Mouse (Mus musculus) hindbrain, postnatal 0 days (tissue): Measurements from ENCODE around the gene Cpeb1. TPM values are rescaled to one million over a fixed set of nuclear protein-coding genes. Genes with fewer than 3 reads are reported as not detected.

Experiments used
- ATAC-seq: fragments of 200-750 bp; cut with Nextera tagmentation; 2 replicates; pipeline ENCODE4 v1.8.0; 2017; ENCODE audit warnings: mild to moderate bottlenecking, moderate TSS enrichment, moderate library complexity
- DNase-seq: peaks from one replicate; pipeline ENCODE4 v3.0.0-alpha.2; 2015; ENCODE audit warnings: low spot score
- H3K27ac ChIP-seq: fragments of 300-500 bp; sonication (generic); 2 replicates; pipeline ENCODE4 v1.5.1; 2014; ENCODE audit warnings: mild to moderate bottlenecking
- H3K27me3 ChIP-seq: fragments of 300-500 bp; sonication (generic); 2 replicates; pipeline ENCODE4 v1.6.1; 2014; ENCODE audit warnings: low read length, mixed read lengths; ENCODE audit not compliant: insufficient read depth
- H3K36me3 ChIP-seq: fragments of 300-500 bp; sonication (generic); 2 replicates; pipeline ENCODE4 v1.6.1; 2014; ENCODE audit warnings: low read length, mixed read lengths; ENCODE audit not compliant: insufficient read depth
- H3K4me1 ChIP-seq: fragments of 300-500 bp; sonication (generic); 2 replicates; pipeline ENCODE4 v1.6.1; 2014; ENCODE audit warnings: antibody characterized with exemption, low read length, mixed read lengths; ENCODE audit not compliant: insufficient read depth
- H3K4me2 ChIP-seq: fragments of 300-500 bp; sonication (generic); 2 replicates; pipeline ENCODE4 v1.6.1; 2014; ENCODE audit warnings: low read depth, mild to moderate bottlenecking, low read length, moderate library complexity, mixed read lengths
- H3K4me3 ChIP-seq: fragments of 300-500 bp; sonication (generic); 2 replicates; pipeline ENCODE4 v1.5.1; 2014; ENCODE audit warnings: low read length
- H3K9ac ChIP-seq: fragments of 300-500 bp; sonication (generic); replicated peaks from 2 replicates; pipeline ENCODE4 v1.6.1; 2014; ENCODE audit warnings: mild to moderate bottlenecking, low read length, moderate library complexity, mixed read lengths
- H3K9me3 ChIP-seq: fragments of 300-500 bp; sonication (generic); 2 replicates; pipeline ENCODE4 v1.6.1; 2016; ENCODE audit warnings: low read length, mixed read lengths
- CTCF ChIP-seq: IDR thresholded peaks from 2 replicates; pipeline ENCODE4 v1.5.1; 2016; ENCODE audit warnings: antibody characterized with exemption, control low read depth, low read depth
- WGBS: fragments of 180-500 bp; shearing (Covaris S2); extraction: QIAGEN DNeasy Blood & Tissue Kit; methylation state at CpG from one replicate; pipeline ENCODE4 v1.1.7; 2014; 5-methylcytosine and 5-hydroxymethylcytosine counted together
- polyA plus RNA-seq: library from polyadenylated mRNA; unstranded; fragments of >200 nt; fragmentation: Nextera tagmentation; extraction: Ambion mirVana; gene quantifications from 2 replicates; pipeline ENCODE4 v1.2.1, GENCODE M21; 2015
- total RNA-seq: library from RNA; depleted of rRNA; stranded (reverse); fragments of >200 nt; gene quantifications from 2 replicates; pipeline ENCODE4 v1.2.3, GENCODE M21; 2014; rRNA removed

Cpeb1 gene
- total and polyA plus RNA-seq, 2 experiments from 2014 or later: 7.7 to 8.7 TPM

DNA sequence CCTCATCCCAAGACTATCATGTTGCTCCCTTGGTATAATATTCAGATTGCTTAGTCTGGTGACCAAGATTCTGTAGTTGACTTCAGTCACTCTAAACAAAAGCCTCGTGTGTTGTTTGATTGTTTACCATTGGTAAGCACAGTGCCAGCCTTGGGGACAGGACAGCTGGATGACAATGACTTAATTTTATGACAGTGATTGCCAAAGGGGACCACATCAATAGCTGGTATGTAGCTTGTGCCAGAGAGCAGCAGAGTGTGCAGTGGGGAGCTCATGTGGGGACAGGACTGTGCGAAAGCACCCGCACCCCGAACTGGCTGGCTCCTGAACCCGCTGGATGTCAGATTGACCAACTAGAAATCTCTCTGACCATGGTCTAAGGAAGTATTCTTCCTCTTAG is 150.6 kb downstream of the Cpeb1 start:
- Histone ChIP-seq H3K4me1 (no peaks in the 10 kb centered on the region), H3K27me3 (no peaks in the 10 kb centered on the region), H3K9me3 (no peaks in the 10 kb centered on the region), H3K27ac (no peak overlapping the region), H3K36me3 (no peaks in the 10 kb centered on the region), H3K9ac (no peak overlapping the region), H3K4me3 (no peak overlapping the region), H3K4me2 (no peak overlapping the region)
- TF ChIP-seq CTCF: no peak
- WGBS: 86% methylated on average over 5 of the region's 5 CpGs
- DNase-seq: no peak
- ATAC-seq: no peak

DNA sequence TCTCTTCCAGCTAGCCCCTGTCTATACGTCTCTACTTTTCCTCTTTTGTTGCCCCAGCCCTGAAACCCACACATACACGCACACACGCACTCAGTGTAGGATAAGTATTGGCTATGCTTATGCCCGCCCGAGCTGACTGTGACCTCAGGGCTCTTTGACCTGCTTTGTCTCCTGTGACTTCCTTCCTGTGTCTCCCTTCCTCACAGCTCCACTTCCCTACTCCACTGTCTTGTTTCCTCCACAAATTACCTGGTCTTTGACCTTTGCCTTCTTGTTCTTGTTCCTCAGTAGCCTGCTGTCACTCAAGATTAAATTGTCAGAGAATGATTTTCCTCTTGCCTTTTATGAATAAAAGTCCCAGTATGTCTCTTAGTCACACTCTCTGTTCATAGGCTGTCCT is 151.2 kb downstream of the Cpeb1 start:
- WGBS: 86% methylated on average over 5 of the region's 5 CpGs
- no peak overlapping the region for H3K9ac ChIP-seq
- H3K27me3 ChIP-seq: no peaks in the 10 kb centered on the region
- H3K4me2 ChIP-seq: no peak overlapping the region
- ATAC-seq (no peak), DNase-seq (no peak)
- H3K4me3 ChIP-seq: no peak overlapping the region
- no peak overlapping the region for H3K27ac ChIP-seq
- no peaks in the 10 kb centered on the region for H3K9me3 ChIP-seq
- no peaks in the 10 kb centered on the region for H3K4me1 ChIP-seq
- no peak for TF ChIP-seq CTCF
- H3K36me3 ChIP-seq: no peaks in the 10 kb centered on the region

GRCm38 (mm10) chr7:81303682-81304081 is 151.6 kb downstream of the Cpeb1 start:
- Histone ChIP-seq H3K36me3 (no peaks in the 10 kb centered on the region), H3K4me3 (no peak overlapping the region), H3K9me3 (no peaks in the 10 kb centered on the region), H3K4me2 (no peak overlapping the region), H3K4me1 (no peaks in the 10 kb centered on the region), H3K27me3 (no peaks in the 10 kb centered on the region), H3K9ac (no peak overlapping the region), H3K27ac (no peak overlapping the region)
- no peak for ATAC-seq
- DNase-seq: no peak
- TF ChIP-seq CTCF: peak; percentile 39
- 94% methylated on average over 2 of the region's 2 CpGs for WGBS

DNA sequence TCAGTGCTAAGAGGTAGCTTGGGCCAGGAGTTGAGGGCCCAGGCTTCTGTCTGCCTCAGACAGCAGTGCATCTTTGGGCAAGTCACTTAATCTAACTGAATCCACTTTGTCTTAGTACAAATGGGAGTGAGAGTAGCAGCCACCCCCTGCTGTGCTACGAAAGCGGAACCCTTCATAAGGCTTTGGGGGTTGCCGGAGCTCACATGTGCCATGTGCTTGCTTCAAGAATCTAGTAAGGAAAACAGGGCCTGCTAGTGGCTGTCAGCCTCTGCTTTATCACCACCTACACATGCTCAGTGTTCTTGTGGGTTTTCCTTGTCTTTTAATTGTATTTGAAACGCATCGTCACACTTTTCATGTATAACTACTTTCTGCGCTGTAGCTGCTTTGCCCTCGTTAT is 153.9 kb downstream of the Cpeb1 start:
- no peak overlapping the region for H3K4me3 ChIP-seq
- H3K27ac ChIP-seq: no peak overlapping the region
- peak; percentile 8 for DNase-seq
- H3K9me3 ChIP-seq: no peaks in the 10 kb centered on the region
- no peak overlapping the region for H3K4me2 ChIP-seq
- no peaks in the 10 kb centered on the region for H3K4me1 ChIP-seq
- H3K36me3 ChIP-seq: no peaks in the 10 kb centered on the region
- WGBS: 52% methylated on average over 7 of the region's 7 CpGs
- no peak for TF ChIP-seq CTCF
- no peaks in the 10 kb centered on the region for H3K27me3 ChIP-seq
- ATAC-seq: no peak
- no peak overlapping the region for H3K9ac ChIP-seq

- Histone ChIP-seq H3K27ac (no peak overlapping the region), H3K36me3 (no peaks in the 10 kb centered on the region), H3K9me3 (no peaks in the 10 kb centered on the region), H3K27me3 (no peaks in the 10 kb centered on the region), H3K4me3 (no peak overlapping the region), H3K9ac (no peak overlapping the region), H3K4me1 (no peaks in the 10 kb centered on the region), H3K4me2 (no peak overlapping the region)
- ATAC-seq: no peak
- DNase-seq: no peak
- 37% methylated on average over 6 of the region's 6 CpGs for WGBS
- no peak for TF ChIP-seq CTCF
Measured at GRCm38 (mm10) chr7:81298206-81298605, 157.1 kb downstream of the Cpeb1 start.

Other genes starting within 250 kb of the Cpeb1 start
- gene Pde8a, start 241.9 kb downstream of the Cpeb1 start, total RNA-seq: 2.1 and 4.5 TPM in 2 replicates
- 1.8 and 1.9 TPM in 2 replicates for gene Pde8a, start 241.9 kb downstream of the Cpeb1 start, polyA plus RNA-seq
- 433 and 475 TPM in 2 replicates for gene Rps17, start 110.2 kb downstream of the Cpeb1 start, total RNA-seq
- gene Rps17, start 110.2 kb downstream of the Cpeb1 start, polyA plus RNA-seq: 759 and 765 TPM in 2 replicates
- 208 and 231 TPM in 2 replicates for gene Ap3b2, start 38.5 kb upstream of the Cpeb1 start, total RNA-seq
- gene Ap3b2, start 38.5 kb upstream of the Cpeb1 start, polyA plus RNA-seq: 102 and 103 TPM in 2 replicates
- gene BC048679, start 42.8 kb upstream of the Cpeb1 start, total RNA-seq: not detected in 2 replicates
- gene BC048679, start 42.8 kb upstream of the Cpeb1 start, polyA plus RNA-seq: not detected in 2 replicates
- gene Fsd2, start 111.5 kb upstream of the Cpeb1 start, total RNA-seq: 0.18 and 0.31 TPM in 2 replicates
- 0.05 and 0.08 TPM in 2 replicates for gene Fsd2, start 111.5 kb upstream of the Cpeb1 start, polyA plus RNA-seq
- 5.1 and 6.2 TPM in 2 replicates for gene Whamm, start 115.8 kb upstream of the Cpeb1 start, total RNA-seq
- gene Whamm, start 115.8 kb upstream of the Cpeb1 start, polyA plus RNA-seq: 6.9 and 7.0 TPM in 2 replicates